Mouse (Mus musculus) granulocyte monocyte progenitor cell, adult 5-6 weeks (primary cell): ENCODE results near the gene Itga9. TPM values are rescaled to one million over a fixed set of nuclear protein-coding genes. Genes with fewer than 3 reads are reported as not detected.

Experiments used
- ATAC-seq: replicated peaks from 2 replicates; pipeline ENCODE4 v1.8.0; 2016; ENCODE audit warnings: mild to moderate bottlenecking, moderate TSS enrichment, inconsistent platforms; ENCODE audit not compliant: poor library complexity, severe bottlenecking
- total RNA-seq, 2 experiments: library from RNA; stranded (forward) in 1 of 2; stranded (reverse) in 1 of 2; fragments of 200-712, 200-1000 nt in 1 of 2; fragments of >200 nt in 1 of 2; fragmentation: Nextera tagmentation in 1 of 2; gene quantifications; 2 replicates each; pipeline ENCODE4 v1.2.3; 2014 to 2017

The Itga9 gene
- total RNA-seq, 2 experiments from 2014 or later, result 0.26 TPM; not detected in 1

DNA sequence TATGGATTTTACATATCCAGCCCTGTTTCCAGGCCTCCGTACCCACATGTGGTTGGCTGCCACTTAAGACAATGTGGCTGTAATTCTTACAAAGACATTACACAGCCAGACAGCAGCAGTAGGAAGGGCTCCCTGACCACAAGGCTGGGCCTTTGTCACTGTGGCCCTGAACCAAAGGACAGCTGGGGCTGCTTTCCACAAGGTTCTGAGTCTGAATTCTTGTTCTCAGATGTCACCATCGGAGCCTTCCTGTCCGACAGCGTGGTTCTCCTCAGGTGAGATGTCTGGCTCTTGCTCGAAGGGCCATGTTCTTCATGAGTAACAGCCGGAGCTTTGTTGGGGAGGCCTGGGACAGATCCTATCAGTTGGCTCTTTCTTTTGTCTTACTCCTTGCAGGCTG lies 75.0 kb downstream of the Itga9 start:
- ATAC-seq, result no peak

GRCm38 (mm10) chr9:118682154-118682553 lies 75.7 kb downstream of the Itga9 start:
- ATAC-seq, result no peak

- ATAC-seq, result no peak
Measured at GRCm38 (mm10) chr9:118683507-118683906, 77.0 kb downstream of the Itga9 start.

GRCm38 (mm10) chr9:118684343-118684742 lies 77.9 kb downstream of the Itga9 start:
- ATAC-seq, result peak; percentile 81

DNA sequence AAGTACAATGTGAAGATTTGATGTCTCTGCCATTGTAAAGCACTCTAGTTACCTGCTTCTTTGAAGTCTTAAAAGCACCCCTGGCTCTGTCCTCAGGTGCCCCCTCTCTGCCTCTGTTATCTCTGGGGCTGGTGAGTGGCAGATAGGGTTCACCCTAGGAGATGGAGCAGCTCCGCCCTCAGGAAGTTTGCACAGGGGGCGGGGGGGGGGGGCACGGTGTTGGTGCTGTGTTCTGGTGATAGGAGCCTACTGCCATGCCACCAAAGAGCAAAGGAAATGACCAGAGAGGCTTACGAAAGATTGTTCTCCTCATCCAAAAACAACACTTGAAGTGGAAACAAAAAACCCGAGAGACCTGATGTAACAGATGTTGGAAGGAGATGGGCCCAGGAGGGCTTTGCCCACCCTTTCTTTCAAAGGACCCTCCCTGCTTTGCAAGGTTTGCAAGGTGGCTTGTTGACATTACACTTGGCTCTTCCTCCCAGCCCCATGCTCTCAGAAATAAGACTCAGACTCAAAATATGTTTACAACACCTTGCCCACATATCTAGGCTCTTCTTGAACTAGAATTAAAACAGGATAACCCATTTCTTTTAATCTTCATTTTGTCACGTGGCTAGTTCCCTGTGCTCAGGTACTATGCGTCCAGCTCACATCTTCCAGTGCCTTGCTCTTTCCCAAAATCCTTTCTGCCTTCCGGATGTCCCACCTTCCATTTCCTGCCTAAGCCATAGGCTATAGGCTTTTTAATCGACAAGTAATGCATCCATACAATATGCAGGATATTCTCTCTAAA lies 79.9 kb downstream of the Itga9 start:
- ATAC-seq, result peak; percentile 45; the same call in 1 of the 2 replicates

- no peak for ATAC-seq
Measured at GRCm38 (mm10) chr9:118688248-118688647, 81.8 kb downstream of the Itga9 start.

DNA sequence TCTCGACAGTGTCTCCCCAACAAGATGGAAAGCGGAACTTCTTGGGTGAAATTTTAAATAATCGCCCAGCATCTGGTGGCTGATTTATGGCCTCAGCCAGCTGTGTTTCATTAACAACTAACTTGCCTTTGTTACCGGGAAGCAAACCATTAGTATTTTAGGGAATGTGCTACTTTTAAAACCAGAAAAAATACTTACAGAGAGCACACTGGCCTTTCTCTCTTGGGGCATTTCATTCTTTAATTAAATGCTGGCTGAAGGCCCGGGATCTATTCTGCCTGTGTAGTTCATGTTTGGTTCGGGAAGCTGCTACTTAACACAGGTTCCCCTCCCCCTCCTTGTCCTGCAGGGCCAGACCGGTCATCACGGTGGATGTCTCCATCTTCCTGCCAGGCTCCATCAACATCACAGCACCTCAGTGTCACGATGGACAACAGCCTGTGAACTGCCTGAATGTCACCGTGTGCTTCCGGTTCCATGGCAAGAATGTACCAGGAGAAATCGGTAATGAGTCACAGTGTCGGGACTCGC lies 82.5 kb downstream of the Itga9 start:
- no peak for ATAC-seq

DNA sequence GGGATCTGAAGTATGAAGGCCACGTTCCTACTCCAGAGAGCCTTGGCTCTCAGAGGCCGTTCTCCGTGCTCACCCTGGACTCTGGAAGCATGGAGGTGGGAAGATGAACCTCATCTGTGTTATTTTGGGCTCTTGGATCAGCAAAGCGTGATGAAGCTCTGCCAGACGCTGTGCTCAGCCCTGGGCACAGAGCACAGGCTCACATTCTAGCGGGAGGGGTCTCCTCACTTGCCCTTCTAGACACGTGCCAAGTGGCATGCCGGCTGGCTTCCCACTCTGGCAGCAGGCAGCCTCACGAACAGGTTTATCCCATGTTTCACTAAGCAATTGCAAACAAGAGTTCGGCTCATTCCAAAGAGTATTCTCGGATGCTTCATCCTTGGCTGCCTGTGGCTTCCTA lies 86.8 kb downstream of the Itga9 start:
- no peak for ATAC-seq

DNA sequence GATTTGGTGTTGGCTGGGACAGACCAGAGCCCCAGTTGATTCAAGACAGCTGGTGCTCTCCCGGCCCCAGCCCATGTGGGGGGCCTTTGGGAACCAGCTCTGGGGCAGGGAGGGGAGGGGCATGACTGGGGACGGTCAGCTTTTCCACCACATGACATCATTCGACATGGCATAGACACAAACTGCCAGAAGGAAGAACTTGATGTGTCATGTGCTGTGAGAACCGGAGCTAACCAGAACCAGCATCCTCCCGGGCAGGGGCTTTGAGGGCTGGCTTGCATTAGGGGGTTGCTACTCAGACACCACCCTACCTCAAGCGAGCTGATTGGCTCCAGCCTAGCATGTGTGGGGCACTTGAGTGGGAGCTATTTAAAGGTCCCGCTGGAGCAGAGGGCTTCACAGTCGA lies 87.9 kb downstream of the Itga9 start:
- no peak for ATAC-seq

DNA sequence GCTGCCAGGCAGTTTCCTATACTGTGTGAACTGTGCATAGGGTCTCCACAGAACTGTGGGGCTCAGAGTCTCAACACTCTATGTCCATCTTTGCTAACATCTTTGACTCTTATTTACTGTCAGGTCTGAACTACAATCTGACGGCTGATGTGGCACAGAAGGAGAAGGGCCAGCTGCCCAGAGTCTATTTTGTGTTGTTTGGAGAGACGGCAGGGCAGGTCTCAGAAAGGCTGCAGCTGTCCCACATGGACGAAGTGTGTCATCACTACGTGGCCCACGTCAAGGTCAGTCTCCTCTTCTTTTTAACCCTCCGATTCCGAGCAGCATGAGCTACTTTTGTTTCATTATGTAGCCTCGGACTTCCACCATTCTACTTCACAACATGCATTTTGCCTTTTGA lies 91.7 kb downstream of the Itga9 start:
- no peak for ATAC-seq

- ATAC-seq, result no peak
Measured at GRCm38 (mm10) chr9:118699716-118700115, 93.2 kb downstream of the Itga9 start.

DNA sequence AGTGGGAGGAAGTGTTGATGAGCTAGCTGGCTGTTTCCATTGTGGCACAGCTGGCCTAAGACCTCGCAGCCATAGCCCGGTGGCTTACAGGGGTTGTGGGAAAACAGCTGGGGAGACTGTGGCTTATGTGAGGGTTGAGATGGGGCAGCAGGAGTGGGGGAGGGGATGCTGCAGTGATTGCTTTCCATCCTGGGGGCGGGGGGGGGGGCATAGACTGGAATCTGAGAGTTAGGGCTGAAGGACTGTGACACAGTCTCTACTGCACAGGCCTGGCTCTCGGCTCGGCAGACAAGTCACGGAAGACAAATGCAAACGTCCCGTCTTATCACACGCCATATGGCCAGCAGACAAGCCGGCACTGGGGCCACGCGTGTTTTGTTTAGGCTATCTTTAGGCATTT lies 94.4 kb downstream of the Itga9 start:
- ATAC-seq, result no peak

DNA sequence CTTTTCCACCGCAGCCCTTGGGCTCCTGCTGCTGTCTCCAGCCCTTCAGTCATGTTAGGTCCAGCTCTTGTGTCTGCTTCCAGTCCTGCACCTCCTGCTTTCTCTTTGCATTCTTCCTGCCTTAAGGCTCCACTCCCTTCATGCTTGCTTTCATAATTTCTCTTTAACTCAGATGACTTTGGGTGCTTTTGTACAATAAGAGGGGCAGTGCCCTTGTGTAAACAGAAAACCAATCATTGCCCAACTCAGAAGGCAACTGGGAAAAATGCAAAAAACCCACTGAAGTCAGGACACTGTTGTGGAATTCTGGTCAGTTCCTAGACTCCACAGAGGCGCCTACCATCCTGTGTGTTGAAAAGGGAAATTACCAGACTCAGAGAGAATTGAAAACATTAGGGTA lies 95.3 kb downstream of the Itga9 start:
- ATAC-seq, result no peak

DNA sequence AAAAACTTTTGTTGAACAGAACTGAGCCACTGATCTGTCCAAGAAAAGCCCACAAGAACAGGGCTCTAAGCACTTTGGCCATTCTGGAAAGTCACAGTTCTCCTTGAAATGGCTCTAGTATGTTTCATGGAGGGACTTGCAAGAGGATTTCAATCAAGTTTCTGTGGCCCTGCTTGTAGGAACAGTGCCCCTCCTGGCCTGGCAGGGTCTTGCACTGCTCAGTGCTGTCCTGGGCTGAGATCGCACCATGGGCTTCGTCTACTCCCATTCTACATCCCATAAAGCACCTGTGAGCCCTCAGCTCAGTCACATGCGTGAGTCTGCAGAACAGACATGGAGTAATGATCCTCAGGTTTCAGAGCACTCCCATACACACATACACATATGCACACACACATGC lies 96.7 kb downstream of the Itga9 start:
- no peak for ATAC-seq

- peak; percentile 41 for ATAC-seq
Measured at GRCm38 (mm10) chr9:118705381-118706074, 99.0 kb downstream of the Itga9 start.

DNA sequence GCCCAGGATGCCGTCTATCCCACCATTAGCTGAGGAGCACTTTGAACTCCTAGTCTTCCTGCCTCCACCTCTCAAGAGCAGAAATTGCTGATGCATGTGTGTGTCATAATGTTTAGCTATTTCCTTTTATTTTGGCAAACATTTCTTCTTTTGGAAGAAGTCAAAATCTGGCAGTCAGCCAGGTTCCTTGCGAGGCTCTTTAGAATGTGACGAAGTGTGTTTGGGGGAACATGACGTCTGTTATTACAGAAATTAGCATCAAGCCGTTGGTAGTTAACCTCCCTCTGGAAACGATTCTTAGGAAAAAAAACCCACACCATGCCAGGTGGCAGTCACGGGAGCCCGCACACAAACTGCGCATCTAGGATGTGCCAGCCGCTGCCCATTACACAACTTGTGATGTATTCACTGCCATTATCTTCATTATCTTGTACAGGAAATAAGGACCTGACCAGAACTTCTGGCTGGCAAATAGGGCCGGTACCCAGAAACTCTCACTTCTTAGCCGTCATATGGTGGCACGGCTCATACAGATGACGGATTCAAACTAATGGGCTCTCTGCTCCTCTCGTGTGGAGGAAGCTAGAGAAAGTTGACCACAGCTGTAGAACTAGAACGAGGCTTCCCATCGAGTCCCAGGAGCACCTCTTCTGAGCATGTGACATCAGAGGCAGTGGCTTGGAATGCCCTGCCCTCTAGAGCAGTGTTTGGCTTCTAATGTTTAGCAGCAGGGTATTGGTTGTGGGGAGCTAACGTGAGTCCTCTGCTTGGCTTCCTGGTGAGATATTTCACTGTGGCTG lies 99.9 kb downstream of the Itga9 start:
- ATAC-seq, result peak; percentile 80

DNA sequence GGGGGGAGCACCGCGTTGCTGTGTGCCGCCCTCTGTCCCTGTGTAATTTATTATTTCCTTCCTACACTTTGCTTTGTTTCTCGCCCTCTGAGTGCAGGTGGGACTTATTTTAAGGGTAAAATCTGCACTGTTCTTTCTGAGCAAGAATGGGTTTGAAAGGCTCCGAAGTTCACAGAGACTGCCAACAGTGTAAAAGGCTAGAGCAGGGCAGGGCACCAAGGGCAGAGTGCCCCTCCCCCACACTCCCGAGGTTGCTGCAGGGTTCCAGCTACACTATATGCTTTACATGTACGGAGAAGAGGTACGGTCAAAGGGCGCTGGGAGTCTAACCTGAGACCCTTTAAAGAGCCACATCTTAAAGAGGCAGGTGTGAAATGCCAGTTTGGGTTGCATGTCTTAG lies 104.1 kb downstream of the Itga9 start:
- no peak for ATAC-seq

GRCm38 (mm10) chr9:118711749-118712148 lies 105.3 kb downstream of the Itga9 start:
- no peak for ATAC-seq

DNA sequence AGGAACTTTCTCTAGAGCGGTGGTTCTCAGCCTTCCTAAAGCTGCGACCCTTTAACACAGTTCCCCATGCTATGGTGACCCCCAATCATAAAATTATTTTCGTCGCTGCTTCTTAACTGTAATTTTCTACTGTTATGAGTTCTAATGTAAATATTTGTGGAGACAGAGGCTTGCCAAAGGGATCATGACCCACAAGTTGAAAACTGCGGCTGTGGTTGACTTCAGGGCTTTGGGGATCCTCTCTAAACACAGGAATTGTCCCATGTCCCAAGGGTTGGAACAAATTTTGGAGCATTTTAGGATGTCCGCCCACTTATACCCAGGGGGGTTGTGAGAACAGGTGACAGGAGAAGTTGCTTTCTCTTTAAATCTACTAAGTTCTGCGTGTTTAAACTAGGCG lies 107.0 kb downstream of the Itga9 start:
- no peak for ATAC-seq

DNA sequence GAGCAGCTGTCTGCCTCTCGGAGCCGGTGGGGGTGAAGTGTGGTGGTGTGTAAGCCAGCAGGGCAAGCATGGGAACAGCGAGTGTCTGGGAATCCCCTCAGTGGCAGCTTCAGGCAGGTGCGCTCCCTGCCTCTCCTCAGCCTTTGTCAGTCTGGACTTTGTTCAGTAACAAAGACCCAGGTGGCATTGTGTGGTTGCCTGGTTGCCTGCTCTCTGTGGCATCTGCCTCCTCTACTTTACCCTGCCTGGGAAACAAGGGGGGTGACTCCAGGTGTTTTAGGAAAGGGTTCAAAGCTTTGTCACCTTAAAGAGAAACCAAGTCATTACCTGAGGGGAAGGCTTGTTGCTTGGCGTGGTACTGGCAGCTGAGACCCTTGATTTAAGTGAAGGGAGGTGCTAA lies 108.0 kb downstream of the Itga9 start:
- ATAC-seq, result no peak
